Mouse (Mus musculus): ENCODE measurements around the gene Zscan21. TPM values are rescaled to one million over a fixed set of nuclear protein-coding genes. Genes with fewer than 3 reads are reported as not detected.

Zscan21 gene
- polyA plus RNA-seq, 1 experiment: 27.3 TPM

- no peaks in the 10 kb centered on the region for H3K27me3 ChIP-seq (ENCODE audit: control insufficient read depth, insufficient read depth, low read length, poor library complexity, severe bottlenecking)
- H3K4me1 ChIP-seq (ENCODE audit: control insufficient read depth, insufficient read depth, low read length): peaks cover 2% of the 10 kb centered on the region
- H3K9ac ChIP-seq (ENCODE audit: low read depth, poor library complexity, severe bottlenecking): no peak overlapping the region
These were observed 33.3 kb upstream of the Zscan21 start for GRCm38 (mm10) chr5:138083318-138083900.

DNA sequence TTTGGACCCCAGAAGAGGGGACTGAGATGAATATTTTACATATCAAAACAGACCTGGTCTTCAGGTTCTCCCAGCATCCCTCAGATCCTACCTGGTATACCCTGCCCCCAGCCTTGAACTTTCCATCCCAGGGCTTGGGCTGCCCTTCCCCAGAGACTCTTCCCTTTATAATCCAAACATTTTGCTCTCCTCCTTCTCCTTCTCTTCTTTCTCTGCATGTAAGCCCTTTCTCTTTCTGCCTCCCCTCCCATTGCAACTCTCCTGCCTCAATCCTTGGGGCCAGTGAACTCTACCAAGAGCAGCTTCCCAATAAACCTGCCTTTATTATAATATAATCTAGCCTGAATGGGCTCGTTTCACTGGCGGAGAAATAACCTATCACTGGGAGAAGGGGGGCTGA, 32.8 kb upstream of the Zscan21 start:
- TF ChIP-seq POLR2A (IDR thresholded peaks at IDR 0.05; ENCODE audit: insufficient read depth, low read length): no peak
- no peak for TF ChIP-seq EP300 (IDR thresholded peaks at IDR 0.05; ENCODE audit: insufficient read depth, low read depth, low read length)
- no peak for TF ChIP-seq CTCF (IDR thresholded peaks at IDR 0.05; ENCODE audit: low read depth, low read length)
- Histone ChIP-seq H3K9ac (ENCODE audit: low read depth, poor library complexity, severe bottlenecking) (no peak overlapping the region), H3K4me1 (ENCODE audit: control insufficient read depth, insufficient read depth, low read length) (peaks cover 2% of the 10 kb centered on the region), H3K36me3 (ENCODE audit: control insufficient read depth, insufficient read depth, low read length, poor library complexity, severe bottlenecking) (no peaks in the 10 kb centered on the region; the same call in none of the 2 replicates), H3K27ac (ENCODE audit: insufficient read depth, low read length) (no peak overlapping the region), H3K9me3 (replicated peaks; ENCODE audit: control insufficient read depth, insufficient read depth, low read length, poor library complexity, severe bottlenecking) (no peaks in the 10 kb centered on the region), H3K4me3 (ENCODE audit: low read depth, low read length) (no peak overlapping the region), H3K27me3 (ENCODE audit: control insufficient read depth, insufficient read depth, low read length, poor library complexity, severe bottlenecking) (no peaks in the 10 kb centered on the region)

More at GRCm38 (mm10) chr5:138083318-138083900, 33.3 kb upstream of the Zscan21 start:
- TF ChIP-seq CTCF (IDR thresholded peaks at IDR 0.05; ENCODE audit: low read depth, low read length) (no peak), EP300 (IDR thresholded peaks at IDR 0.05; ENCODE audit: insufficient read depth, low read depth, low read length) (no peak), POLR2A (IDR thresholded peaks at IDR 0.05; ENCODE audit: insufficient read depth, low read length) (no peak)
- Histone ChIP-seq H3K27ac (ENCODE audit: insufficient read depth, low read length) (no peak overlapping the region), H3K4me3 (ENCODE audit: low read depth, low read length) (no peak overlapping the region), H3K9me3 (replicated peaks; ENCODE audit: control insufficient read depth, insufficient read depth, low read length, poor library complexity, severe bottlenecking) (no peaks in the 10 kb centered on the region), H3K36me3 (ENCODE audit: control insufficient read depth, insufficient read depth, low read length, poor library complexity, severe bottlenecking) (no peaks in the 10 kb centered on the region; the same call in none of the 2 replicates)

- Histone ChIP-seq H3K9ac (ENCODE audit: low read depth, poor library complexity, severe bottlenecking) (peak overlapping the region; percentile 88; the same call in 1 of the 2 replicates), H3K27me3 (ENCODE audit: control insufficient read depth, insufficient read depth, low read length, poor library complexity, severe bottlenecking) (no peaks in the 10 kb centered on the region), H3K4me1 (ENCODE audit: control insufficient read depth, insufficient read depth, low read length) (peaks cover 2% of the 10 kb centered on the region), H3K36me3 (ENCODE audit: control insufficient read depth, insufficient read depth, low read length, poor library complexity, severe bottlenecking) (no peaks in the 10 kb centered on the region; the same call in none of the 2 replicates), H3K4me3 (ENCODE audit: low read depth, low read length) (no peak overlapping the region), H3K9me3 (replicated peaks; ENCODE audit: control insufficient read depth, insufficient read depth, low read length, poor library complexity, severe bottlenecking) (no peaks in the 10 kb centered on the region), H3K27ac (ENCODE audit: insufficient read depth, low read length) (no peak overlapping the region)
- TF ChIP-seq POLR2A (IDR thresholded peaks at IDR 0.05; ENCODE audit: insufficient read depth, low read length) (no peak), EP300 (IDR thresholded peaks at IDR 0.05; ENCODE audit: insufficient read depth, low read depth, low read length) (no peak), CTCF (IDR thresholded peaks at IDR 0.05; ENCODE audit: low read depth, low read length) (no peak)
These were observed 32.2 kb upstream of the Zscan21 start for GRCm38 (mm10) chr5:138084507-138084906.

DNA sequence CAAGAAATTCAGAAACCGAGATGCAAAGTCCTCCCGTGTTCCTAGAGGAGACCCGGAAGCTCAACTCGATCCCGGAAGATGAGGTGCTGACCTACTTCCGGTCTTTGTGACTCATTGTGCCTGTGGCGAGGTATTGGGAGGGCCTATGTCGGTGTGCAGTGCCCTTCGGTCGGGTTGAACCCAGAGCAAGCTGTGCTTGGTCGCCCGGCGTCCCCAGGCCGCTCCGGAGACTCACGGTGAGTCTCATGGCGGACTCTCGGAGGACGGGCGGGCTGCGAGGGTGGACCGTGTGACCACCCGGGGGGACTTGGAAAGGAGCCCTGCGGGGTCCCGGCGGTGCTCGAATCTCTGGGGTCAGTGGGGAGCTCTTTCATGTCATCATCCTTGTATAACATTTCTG, 31.7 kb upstream of the Zscan21 start, which contains the start of gene Zkscan1:
TSS of gene Zkscan1 (plus strand) at position 89 of the 400 bp plus-strand sequence.
- H3K4me1 ChIP-seq (ENCODE audit: control insufficient read depth, insufficient read depth, low read length): peaks cover 2% of the 10 kb centered on the region
- peak within 1 kb of the TSS; percentile 12; the same call in 1 of the 2 replicates for H3K27ac ChIP-seq (ENCODE audit: insufficient read depth, low read length)
- H3K36me3 ChIP-seq (ENCODE audit: control insufficient read depth, insufficient read depth, low read length, poor library complexity, severe bottlenecking): no peaks in the 10 kb centered on the region; the same call in none of the 2 replicates
- peak within 1 kb of the TSS; percentile 99 for H3K4me3 ChIP-seq (ENCODE audit: low read depth, low read length)
- peak; percentile 33 for TF ChIP-seq POLR2A (IDR thresholded peaks at IDR 0.05; ENCODE audit: insufficient read depth, low read length)
- TF ChIP-seq EP300 (IDR thresholded peaks at IDR 0.05; ENCODE audit: insufficient read depth, low read depth, low read length): no peak
- H3K9me3 ChIP-seq (replicated peaks; ENCODE audit: control insufficient read depth, insufficient read depth, low read length, poor library complexity, severe bottlenecking): no peaks in the 10 kb centered on the region
- peak within 1 kb of the TSS; percentile 88 for H3K9ac ChIP-seq (ENCODE audit: low read depth, poor library complexity, severe bottlenecking)
- H3K27me3 ChIP-seq (ENCODE audit: control insufficient read depth, insufficient read depth, low read length, poor library complexity, severe bottlenecking): no peaks in the 10 kb centered on the region

DNA sequence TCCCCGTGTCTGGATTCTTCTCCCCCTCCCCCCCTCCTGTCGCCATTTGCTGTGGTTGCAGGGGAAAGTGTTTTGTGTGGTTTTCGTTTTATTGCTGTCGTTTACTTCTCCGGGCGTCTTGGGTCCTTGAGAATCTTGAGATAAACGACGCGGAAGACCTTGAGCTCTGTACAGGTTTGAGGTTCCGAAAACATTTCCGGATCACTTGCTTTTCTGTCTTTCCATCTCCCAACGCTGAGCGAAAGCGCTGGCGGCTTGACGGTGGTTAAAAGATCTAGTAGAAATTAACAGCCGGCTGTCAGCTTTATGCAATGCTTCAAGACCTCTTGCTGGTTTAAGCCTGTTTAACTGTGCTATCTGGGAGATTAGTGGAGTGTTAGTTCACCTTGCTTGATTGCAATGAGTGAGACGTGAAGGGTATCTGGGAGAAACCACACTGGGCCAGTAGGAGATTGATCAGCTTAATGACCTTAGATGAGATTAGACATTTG, 31.2 kb upstream of the Zscan21 start:
- H3K4me3 ChIP-seq (ENCODE audit: low read depth, low read length): peak overlapping the region; percentile 99
- H3K36me3 ChIP-seq (ENCODE audit: control insufficient read depth, insufficient read depth, low read length, poor library complexity, severe bottlenecking): no peaks in the 10 kb centered on the region; the same call in none of the 2 replicates
- H3K4me1 ChIP-seq (ENCODE audit: control insufficient read depth, insufficient read depth, low read length): peaks cover 2% of the 10 kb centered on the region
- no peak for TF ChIP-seq EP300 (IDR thresholded peaks at IDR 0.05; ENCODE audit: insufficient read depth, low read depth, low read length)
- no peak for TF ChIP-seq POLR2A (IDR thresholded peaks at IDR 0.05; ENCODE audit: insufficient read depth, low read length)
- TF ChIP-seq CTCF (IDR thresholded peaks at IDR 0.05; ENCODE audit: low read depth, low read length): no peak
- H3K9ac ChIP-seq (ENCODE audit: low read depth, poor library complexity, severe bottlenecking): peak overlapping the region; percentile 88
- no peaks in the 10 kb centered on the region for H3K9me3 ChIP-seq (replicated peaks; ENCODE audit: control insufficient read depth, insufficient read depth, low read length, poor library complexity, severe bottlenecking)
- 0 out of 2 replicates have a peak overlapping the region, but pooled peaks have one; percentile 12 for H3K27ac ChIP-seq (ENCODE audit: insufficient read depth, low read length)
- no peaks in the 10 kb centered on the region for H3K27me3 ChIP-seq (ENCODE audit: control insufficient read depth, insufficient read depth, low read length, poor library complexity, severe bottlenecking)

- Histone ChIP-seq H3K27ac (ENCODE audit: insufficient read depth, low read length) (no peak overlapping the region), H3K4me1 (ENCODE audit: control insufficient read depth, insufficient read depth, low read length) (peaks cover 2% of the 10 kb centered on the region), H3K36me3 (ENCODE audit: control insufficient read depth, insufficient read depth, low read length, poor library complexity, severe bottlenecking) (no peaks in the 10 kb centered on the region; the same call in none of the 2 replicates), H3K27me3 (ENCODE audit: control insufficient read depth, insufficient read depth, low read length, poor library complexity, severe bottlenecking) (no peaks in the 10 kb centered on the region), H3K9me3 (replicated peaks; ENCODE audit: control insufficient read depth, insufficient read depth, low read length, poor library complexity, severe bottlenecking) (no peaks in the 10 kb centered on the region), H3K4me3 (ENCODE audit: low read depth, low read length) (no peak overlapping the region), H3K9ac (ENCODE audit: low read depth, poor library complexity, severe bottlenecking) (no peak overlapping the region)
- TF ChIP-seq EP300 (IDR thresholded peaks at IDR 0.05; ENCODE audit: insufficient read depth, low read depth, low read length) (no peak), POLR2A (IDR thresholded peaks at IDR 0.05; ENCODE audit: insufficient read depth, low read length) (no peak), CTCF (IDR thresholded peaks at IDR 0.05; ENCODE audit: low read depth, low read length) (no peak)
These were observed 29.9 kb upstream of the Zscan21 start for GRCm38 (mm10) chr5:138086842-138087241.

Data from ES-Bruce4 (cell line).